Mouse (Mus musculus) right cerebral cortex, postnatal 10 days (tissue): ENCODE data around the gene Grin3a.
"Not testable (repeated sequence)": the region's sequence is repeated elsewhere in the genome, so short reads cannot be mapped to it uniquely, and the experiment has no call there.

Experiments used
- DNase-seq, 2 experiments: peaks; one replicate each; pipeline ENCODE4 v3.0.0; 2021; ENCODE audit warnings: low spot score in 2 of 2

Grin3a gene

GRCm38 (mm10) chr4:49680171-49680875, 165.2 kb downstream of the Grin3a start:
- no peak for DNase-seq

- no peak for DNase-seq
Observed at GRCm38 (mm10) chr4:49676790-49677189, 168.8 kb downstream of the Grin3a start.

GRCm38 (mm10) chr4:49676071-49676470, 169.5 kb downstream of the Grin3a start:
- no peak for DNase-seq

GRCm38 (mm10) chr4:49664850-49665249, 180.7 kb downstream of the Grin3a start:
- DNase-seq: no peak

- DNase-seq: no peak
Observed at GRCm38 (mm10) chr4:49662231-49662630, 183.3 kb downstream of the Grin3a start.

GRCm38 (mm10) chr4:49661664-49662063, 183.9 kb downstream of the Grin3a start:
- DNase-seq: no peak

GRCm38 (mm10) chr4:49659421-49659820, 186.1 kb downstream of the Grin3a start:
- no peak for DNase-seq

GRCm38 (mm10) chr4:49639913-49640312, 205.6 kb downstream of the Grin3a start:
- no peak for DNase-seq

GRCm38 (mm10) chr4:49637821-49638220, 207.7 kb downstream of the Grin3a start:
- DNase-seq: no peak

GRCm38 (mm10) chr4:49632139-49632481, 213.4 kb downstream of the Grin3a start:
- no peak for DNase-seq

- peak; percentile 98 for DNase-seq
Observed at GRCm38 (mm10) chr4:49631319-49632138, 214.0 kb downstream of the Grin3a start, which contains the start of gene Rnf20. Gene Rnf20 (plus strand): TSS chr4:49632006.

- no peak for DNase-seq
Observed at GRCm38 (mm10) chr4:49628941-49629340, 216.6 kb downstream of the Grin3a start.

- DNase-seq: peak; percentile 85 to 88
Observed at GRCm38 (mm10) chr4:49626973-49627372, 218.6 kb downstream of the Grin3a start.

- DNase-seq: not testable (repeated sequence)
Observed at GRCm38 (mm10) chr4:49624969-49625368, 220.6 kb downstream of the Grin3a start.

GRCm38 (mm10) chr4:49623916-49624315, 221.6 kb downstream of the Grin3a start:
- DNase-seq: no peak

GRCm38 (mm10) chr4:49622272-49622671, 223.3 kb downstream of the Grin3a start:
- DNase-seq: no peak

- not testable (repeated sequence) for DNase-seq
Observed at GRCm38 (mm10) chr4:49619861-49620260, 225.7 kb downstream of the Grin3a start.

GRCm38 (mm10) chr4:49616924-49617323, 228.6 kb downstream of the Grin3a start:
- no peak for DNase-seq
